Mouse (Mus musculus): ENCODE measurements around the gene Parp11.
A peak's percentile ranks its signal among the peaks of the same experiment; 100 is the strongest.

The Parp11 gene

DNA sequence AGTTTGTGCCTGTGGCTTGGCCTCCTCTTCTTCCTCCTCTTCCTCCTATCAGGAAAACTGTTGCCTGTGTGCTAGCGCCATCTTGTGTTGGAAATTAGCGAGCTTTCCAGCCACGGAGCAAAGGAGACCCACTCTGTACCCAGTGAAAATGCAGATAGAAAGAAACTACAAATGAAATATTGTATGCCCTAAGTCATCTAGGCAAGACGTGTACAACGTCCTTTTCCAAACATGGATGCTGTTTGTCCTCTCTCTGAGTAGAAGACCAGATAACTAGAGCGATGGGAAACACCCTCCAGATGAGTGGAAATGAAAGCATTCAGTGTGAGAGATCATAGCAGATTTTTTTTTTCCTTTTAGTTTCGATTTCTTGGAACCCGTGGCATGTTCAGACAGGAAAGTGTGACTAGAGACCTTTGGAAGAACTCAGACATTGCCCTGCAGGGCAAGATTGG lies at the start of gene Parp11:
TSS of gene Parp11 (plus strand) at position 405 of the 455 bp plus-strand sequence.
- peak; percentile 45 to 69 for DNase-seq (ENCODE audit: low read depth in 2 of 2, low spot score in 2 of 2)

DNA sequence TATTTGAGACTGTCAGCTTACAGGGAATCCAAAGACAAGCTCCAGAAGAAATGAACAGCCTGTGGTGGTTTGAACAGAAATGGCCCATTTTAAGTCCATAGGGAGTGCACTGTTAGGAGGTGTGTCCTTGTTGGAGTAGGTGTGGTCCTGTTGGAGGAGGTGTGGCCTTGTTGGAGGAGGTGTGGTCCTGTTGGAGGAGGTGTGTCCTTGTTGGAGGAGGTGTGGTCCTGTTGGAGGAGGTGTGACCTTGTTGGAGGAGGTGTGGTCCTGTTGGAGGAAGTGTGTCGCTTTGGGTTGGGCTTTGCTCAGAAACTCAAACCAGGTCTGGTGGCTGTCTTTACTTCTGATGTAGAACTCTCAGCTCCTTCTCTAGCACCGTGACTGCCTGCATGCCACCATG lies 48.6 kb upstream of the Parp11 start:
- DNase-seq (ENCODE audit: low read depth in 2 of 2, low spot score in 2 of 2): peak in 1 of 2 experiments; percentile 8

DNA sequence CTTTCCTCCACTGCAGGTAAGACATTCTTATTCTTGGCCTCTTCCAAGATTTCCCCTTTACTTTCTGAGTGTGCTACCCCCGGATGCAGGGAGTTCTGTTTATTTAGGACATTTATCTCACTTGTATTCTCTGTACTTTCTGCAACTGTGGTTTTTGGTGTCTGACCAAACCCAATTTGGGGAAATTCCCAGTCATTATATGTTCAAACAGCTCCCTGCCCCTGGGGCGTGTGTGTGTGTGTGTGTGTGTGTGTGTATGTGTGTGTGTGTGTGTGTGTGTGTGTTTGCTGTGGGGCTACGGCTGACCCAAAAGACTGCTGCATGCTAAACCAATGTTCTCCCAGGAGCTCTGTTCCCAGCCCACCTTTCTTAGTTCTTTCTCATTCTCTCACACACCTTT lies 45.2 kb upstream of the Parp11 start:
- DNase-seq (ENCODE audit: low read depth in 2 of 2, low spot score in 2 of 2): no peak

- DNase-seq (ENCODE audit: low read depth in 2 of 2, low spot score in 2 of 2): no peak
Measured at GRCm38 (mm10) chr6:127404070-127404810, 42.4 kb upstream of the Parp11 start.

- DNase-seq (ENCODE audit: low read depth in 2 of 2, low spot score in 2 of 2): no peak
Measured at GRCm38 (mm10) chr6:127405682-127406081, 41.0 kb upstream of the Parp11 start.

- DNase-seq (ENCODE audit: low read depth in 2 of 2, low spot score in 2 of 2): no peak
Measured at GRCm38 (mm10) chr6:127407742-127408141, 38.9 kb upstream of the Parp11 start.

- no peak for DNase-seq (ENCODE audit: low read depth in 2 of 2, low spot score in 2 of 2)
Measured at GRCm38 (mm10) chr6:127417525-127418184, 29.0 kb upstream of the Parp11 start.

- DNase-seq (ENCODE audit: low read depth in 2 of 2, low spot score in 2 of 2): no peak
Measured at GRCm38 (mm10) chr6:127418322-127418721, 28.3 kb upstream of the Parp11 start.

DNA sequence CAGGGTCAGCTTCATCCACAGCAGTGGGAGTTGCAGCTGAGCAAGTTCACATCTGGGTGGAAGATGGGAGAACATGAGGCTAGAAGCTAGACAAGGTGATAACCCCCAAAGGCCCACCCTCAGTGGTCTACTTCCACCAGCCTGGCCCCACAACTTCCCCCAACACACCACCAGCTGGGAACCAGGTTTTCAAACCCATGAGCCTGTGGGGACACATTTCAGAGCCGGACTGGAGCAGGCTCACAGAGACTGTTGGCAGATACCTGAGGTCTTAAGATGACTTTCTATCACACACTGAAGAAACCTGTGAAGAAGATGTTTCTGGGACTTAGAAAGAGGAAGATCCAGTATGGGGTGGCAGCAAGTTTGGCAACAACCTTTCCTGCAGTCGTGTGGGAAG lies 26.5 kb upstream of the Parp11 start:
- no peak for DNase-seq (ENCODE audit: low read depth in 2 of 2, low spot score in 2 of 2)

DNA sequence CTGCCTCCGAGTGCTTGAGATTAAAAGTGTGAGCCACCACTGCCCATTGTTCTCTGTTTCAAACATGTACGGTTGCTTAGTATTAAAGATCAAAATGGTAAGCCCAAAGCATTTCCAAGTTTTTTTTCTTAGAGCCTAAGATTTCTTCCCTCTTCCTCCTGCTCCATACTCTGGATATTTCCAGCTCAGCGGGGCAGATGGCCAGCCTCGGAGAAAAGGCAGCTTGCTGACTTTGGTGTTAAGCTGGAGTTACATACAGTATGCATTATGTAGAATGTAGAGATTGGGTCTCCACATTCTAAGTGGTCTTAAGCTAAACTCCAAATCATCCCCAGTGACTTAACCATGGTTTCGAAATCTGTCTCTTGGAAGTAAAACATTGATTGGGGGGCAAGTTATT lies 21.5 kb upstream of the Parp11 start:
- no peak for DNase-seq (ENCODE audit: low read depth in 2 of 2, low spot score in 2 of 2)

GRCm38 (mm10) chr6:127430716-127431115 lies 15.9 kb upstream of the Parp11 start:
- no peak for DNase-seq (ENCODE audit: low read depth in 2 of 2, low spot score in 2 of 2)

GRCm38 (mm10) chr6:127431196-127431766 lies 15.4 kb upstream of the Parp11 start:
- DNase-seq (ENCODE audit: low read depth in 2 of 2, low spot score in 2 of 2): no peak

GRCm38 (mm10) chr6:127433886-127434647 lies 12.6 kb upstream of the Parp11 start:
- DNase-seq (ENCODE audit: low read depth in 2 of 2, low spot score in 2 of 2): peak in 1 of 2 experiments; percentile 25

DNA sequence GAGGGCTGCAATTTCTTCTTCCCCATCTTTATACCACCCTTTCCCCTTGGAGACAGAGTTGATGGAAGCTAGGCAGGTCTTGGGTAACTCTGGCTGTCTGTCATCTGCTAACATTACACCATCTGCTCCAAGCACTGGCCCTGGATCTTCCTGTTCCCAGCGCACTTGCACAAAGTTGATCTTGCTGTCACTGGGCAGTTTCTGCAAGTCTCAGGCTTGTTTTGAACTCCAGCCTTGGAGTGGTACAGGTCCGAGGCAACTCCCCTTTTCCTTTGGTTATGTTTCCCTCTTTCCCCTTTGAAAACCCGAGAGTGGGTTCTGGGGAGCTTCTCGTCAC lies 12.0 kb upstream of the Parp11 start:
- DNase-seq (ENCODE audit: low read depth in 2 of 2, low spot score in 2 of 2): no peak

DNA sequence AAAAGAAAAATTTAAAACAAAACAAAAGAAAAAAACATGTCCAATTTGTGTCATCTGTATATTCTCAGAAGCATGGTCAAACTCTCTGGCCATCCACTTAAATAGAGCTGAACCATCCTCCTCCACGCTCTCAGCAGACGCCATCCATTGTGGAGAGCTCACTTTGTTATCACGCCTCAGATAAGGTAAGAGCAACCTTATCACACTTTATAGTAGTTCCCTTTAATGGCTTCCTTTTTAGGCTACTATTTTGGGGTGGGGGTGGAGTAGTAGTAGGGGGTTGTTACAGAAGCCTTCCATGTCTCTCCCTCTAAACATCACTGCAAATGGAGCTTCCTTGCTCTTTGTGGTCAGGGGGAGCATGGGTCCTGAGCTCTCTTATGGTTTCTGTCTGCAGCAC lies 7.6 kb upstream of the Parp11 start:
- DNase-seq (ENCODE audit: low read depth in 2 of 2, low spot score in 2 of 2): no peak

DNA sequence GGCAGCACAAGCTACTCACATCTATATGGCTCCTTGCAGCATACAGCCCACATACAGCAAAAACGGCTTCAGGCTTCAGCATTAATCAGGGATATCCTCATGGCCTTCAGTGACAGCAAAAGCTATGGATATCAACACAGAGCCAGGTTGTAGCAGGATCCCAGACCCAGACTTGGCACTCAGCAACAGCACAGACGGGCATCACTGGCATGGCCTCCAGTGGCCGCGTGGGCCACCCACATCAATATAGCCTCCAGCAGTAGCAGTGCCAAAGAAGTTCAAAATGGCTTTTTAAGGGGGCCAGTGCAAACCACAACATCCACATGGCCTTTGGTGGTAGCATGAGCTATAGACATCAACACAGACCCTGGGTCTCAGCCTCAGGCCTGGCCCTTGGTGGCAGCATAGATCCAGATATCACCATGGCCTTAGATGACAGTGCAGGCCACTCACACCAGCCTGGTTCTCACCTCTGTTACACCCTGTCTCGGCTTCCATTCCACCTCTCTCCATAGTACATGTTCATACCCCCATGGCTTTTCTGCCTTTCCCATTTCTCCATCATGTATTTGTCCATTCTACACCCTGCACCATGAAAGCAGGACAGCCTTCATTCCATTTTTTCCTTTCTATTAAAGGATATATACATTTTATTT lies 7.0 kb upstream of the Parp11 start:
- no peak for DNase-seq (ENCODE audit: low read depth in 2 of 2, low spot score in 2 of 2)

GRCm38 (mm10) chr6:127440416-127441104 lies 6.1 kb upstream of the Parp11 start:
- DNase-seq (ENCODE audit: low read depth in 2 of 2, low spot score in 2 of 2): no peak

- DNase-seq (ENCODE audit: low read depth in 2 of 2, low spot score in 2 of 2): no peak
Measured at GRCm38 (mm10) chr6:127442584-127442983, 4.1 kb upstream of the Parp11 start.

GRCm38 (mm10) chr6:127443910-127444309 lies 2.7 kb upstream of the Parp11 start:
- no peak for DNase-seq (ENCODE audit: low read depth in 2 of 2, low spot score in 2 of 2)

GRCm38 (mm10) chr6:127444466-127444865 lies 2.2 kb upstream of the Parp11 start:
- no peak for DNase-seq (ENCODE audit: low read depth in 2 of 2, low spot score in 2 of 2)
